Mouse (Mus musculus): ENCODE data around the gene Cyba.

- TF ChIP-seq CTCF (conservative IDR thresholded peaks at IDR 0.05; ENCODE audit: low read length) = no peak
- no peak for TF ChIP-seq POU5F1 (IDR thresholded peaks at IDR 0.05; ENCODE audit: borderline replicate concordance, low read length)
Measured at GRCm38 (mm10) chr8:122383039-122383438, 49.7 kb downstream of the Cyba start.
